Mouse (Mus musculus) brain, embryonic 14.5 days (tissue): ENCODE measurements at regions not wholly inside any gene's neighbourhood (a gene's known extent, or its start where the extent isn't known, plus 50 kb on each side); places are given as distances from the start of the nearest gene placed in this dataset.

ENCODE experiments used
- CTCF ChIP-seq: fragments of 200-500 bp; IDR thresholded peaks from 2 replicates; pipeline ENCODE4 v1.5.1; 2012; ENCODE audit warnings: inconsistent platforms, mild to moderate bottlenecking, moderate library complexity, borderline replicate concordance; ENCODE audit not compliant: insufficient read depth, insufficient read length; ENCODE audit errors: extremely low read depth
- POLR2A ChIP-seq: fragments of 200-500 bp; IDR thresholded peaks from 2 replicates; pipeline ENCODE4 v1.6.1; 2012; ENCODE audit warnings: mild to moderate bottlenecking, inconsistent platforms, borderline replicate concordance; ENCODE audit not compliant: poor library complexity, insufficient read depth, insufficient read length, severe bottlenecking; ENCODE audit errors: extremely low read depth

GRCm38 (mm10) chr5:52929690-52930089, 95.9 kb downstream of the Anapc4 start:
- TF ChIP-seq POLR2A, result no peak
- no peak for TF ChIP-seq CTCF
